Mouse (Mus musculus): ENCODE data around the gene Col8a2. TPM values are rescaled to one million over a fixed set of nuclear protein-coding genes. Genes with fewer than 3 reads are reported as not detected.
A peak's percentile ranks its signal among the peaks of the same experiment; 100 is the strongest.

Gene Col8a2
- polyA plus RNA-seq, 1 experiment from 2014 or later: 5.8 TPM

GRCm38 (mm10) chr4:126251655-126252254 lies 34.8 kb upstream of the Col8a2 start:
- Histone ChIP-seq H3K9me3 (ENCODE audit: control insufficient read depth, low read length) (no peaks in the 10 kb centered on the region), H3K27me3 (replicated peaks; ENCODE audit: control insufficient read depth, insufficient read depth, low read length) (no peaks in the 10 kb centered on the region), H3K36me3 (ENCODE audit: control insufficient read depth, insufficient read depth, low read length) (no peaks in the 10 kb centered on the region), H3K4me1 (ENCODE audit: control insufficient read depth, insufficient read depth, low read depth, low read length) (peaks cover 48% of the 10 kb centered on the region), H3K4me3 (ENCODE audit: low read length) (no peak overlapping the region), H3K27ac (ENCODE audit: low read depth, low read length) (peak overlapping the region; percentile 3; the same call in 1 of the 2 replicates), H3K4me2 (ENCODE audit: low read length) (0 out of 2 replicates have a peak overlapping the region, but pooled peaks have one; percentile 17), H3K9ac (ENCODE audit: low read depth, low read length) (0 out of 2 replicates have a peak overlapping the region, but pooled peaks have one; percentile 23)
- ATAC-seq: no peak
- WGBS: 67% methylated on average over 11 of the region's 11 CpGs

- ATAC-seq: no peak
- Histone ChIP-seq H3K27ac (ENCODE audit: low read depth, low read length) (peak overlapping the region; percentile 25; the same call in 1 of the 2 replicates), H3K36me3 (ENCODE audit: control insufficient read depth, insufficient read depth, low read length) (no peaks in the 10 kb centered on the region), H3K4me1 (ENCODE audit: control insufficient read depth, insufficient read depth, low read depth, low read length) (peaks cover 55% of the 10 kb centered on the region), H3K27me3 (replicated peaks; ENCODE audit: control insufficient read depth, insufficient read depth, low read length) (no peaks in the 10 kb centered on the region), H3K9me3 (ENCODE audit: control insufficient read depth, low read length) (no peaks in the 10 kb centered on the region), H3K9ac (ENCODE audit: low read depth, low read length) (peak overlapping the region; percentile 47), H3K4me2 (ENCODE audit: low read length) (peak overlapping the region; percentile 27), H3K4me3 (ENCODE audit: low read length) (no peak overlapping the region; the same call in 1 of the 2 replicates)
- WGBS: 61% methylated on average over 17 of the region's 17 CpGs
These were observed 34.0 kb upstream of the Col8a2 start for GRCm38 (mm10) chr4:126252411-126253237.

- H3K27ac ChIP-seq (ENCODE audit: low read depth, low read length): no peak overlapping the region
- H3K4me2 ChIP-seq (ENCODE audit: low read length): peak overlapping the region; percentile 94
- H3K36me3 ChIP-seq (ENCODE audit: control insufficient read depth, insufficient read depth, low read length): no peaks in the 10 kb centered on the region
- H3K9ac ChIP-seq (ENCODE audit: low read depth, low read length): peak overlapping the region; percentile 23; the same call in 1 of the 2 replicates
- 69% methylated on average over 14 of the region's 14 CpGs for WGBS
- peak overlapping the region; percentile 96 for H3K4me3 ChIP-seq (ENCODE audit: low read length)
- no peaks in the 10 kb centered on the region for H3K27me3 ChIP-seq (replicated peaks; ENCODE audit: control insufficient read depth, insufficient read depth, low read length)
- no peaks in the 10 kb centered on the region for H3K9me3 ChIP-seq (ENCODE audit: control insufficient read depth, low read length)
- no peak for ATAC-seq
- peaks cover 48% of the 10 kb centered on the region for H3K4me1 ChIP-seq (ENCODE audit: control insufficient read depth, insufficient read depth, low read depth, low read length)
These were observed 32.8 kb upstream of the Col8a2 start for GRCm38 (mm10) chr4:126253637-126254272.

GRCm38 (mm10) chr4:126254315-126255112 lies 32.1 kb upstream of the Col8a2 start:
- Histone ChIP-seq H3K4me1 (ENCODE audit: control insufficient read depth, insufficient read depth, low read depth, low read length) (peaks cover 53% of the 10 kb centered on the region), H3K9ac (ENCODE audit: low read depth, low read length) (peak overlapping the region; percentile 83), H3K4me3 (ENCODE audit: low read length) (peak overlapping the region; percentile 96), H3K27ac (ENCODE audit: low read depth, low read length) (peak overlapping the region; percentile 93), H3K4me2 (ENCODE audit: low read length) (peak overlapping the region; percentile 94), H3K27me3 (replicated peaks; ENCODE audit: control insufficient read depth, insufficient read depth, low read length) (no peaks in the 10 kb centered on the region), H3K36me3 (ENCODE audit: control insufficient read depth, insufficient read depth, low read length) (no peaks in the 10 kb centered on the region), H3K9me3 (ENCODE audit: control insufficient read depth, low read length) (no peaks in the 10 kb centered on the region)
- peak; percentile 31 for ATAC-seq
- WGBS: 17% methylated on average over 9 of the region's 9 CpGs

- under 1% methylated on average over 50 of the region's 50 CpGs for WGBS
- Histone ChIP-seq H3K4me3 (ENCODE audit: low read length) (peak overlapping the region; percentile 96), H3K27ac (ENCODE audit: low read depth, low read length) (peak overlapping the region; percentile 93), H3K4me2 (ENCODE audit: low read length) (peak overlapping the region; percentile 94), H3K9me3 (ENCODE audit: control insufficient read depth, low read length) (no peaks in the 10 kb centered on the region), H3K36me3 (ENCODE audit: control insufficient read depth, insufficient read depth, low read length) (no peaks in the 10 kb centered on the region), H3K27me3 (replicated peaks; ENCODE audit: control insufficient read depth, insufficient read depth, low read length) (no peaks in the 10 kb centered on the region), H3K4me1 (ENCODE audit: control insufficient read depth, insufficient read depth, low read depth, low read length) (peaks cover 58% of the 10 kb centered on the region), H3K9ac (ENCODE audit: low read depth, low read length) (peak overlapping the region; percentile 83)
- ATAC-seq: peak; percentile 25
These were observed 31.2 kb upstream of the Col8a2 start for GRCm38 (mm10) chr4:126255113-126256001.

GRCm38 (mm10) chr4:126256131-126256791 lies 30.3 kb upstream of the Col8a2 start, which contains the start of gene Map7d1:
Gene Map7d1, minus strand, starts transcription at chr4:126256343.
- H3K36me3 ChIP-seq (ENCODE audit: control insufficient read depth, insufficient read depth, low read length): no peaks in the 10 kb centered on the region
- H3K9ac ChIP-seq (ENCODE audit: low read depth, low read length): peak within 1 kb of the TSS; percentile 83
- no peaks in the 10 kb centered on the region for H3K9me3 ChIP-seq (ENCODE audit: control insufficient read depth, low read length)
- WGBS: under 1% methylated on average over 34 of the region's 59 CpGs
- peak within 1 kb of the TSS; percentile 93 for H3K27ac ChIP-seq (ENCODE audit: low read depth, low read length)
- peak; percentile 87 for ATAC-seq
- H3K4me3 ChIP-seq (ENCODE audit: low read length): peak within 1 kb of the TSS; percentile 96
- H3K4me2 ChIP-seq (ENCODE audit: low read length): peak within 1 kb of the TSS; percentile 94
- H3K27me3 ChIP-seq (replicated peaks; ENCODE audit: control insufficient read depth, insufficient read depth, low read length): no peaks in the 10 kb centered on the region
- peaks cover 54% of the 10 kb centered on the region for H3K4me1 ChIP-seq (ENCODE audit: control insufficient read depth, insufficient read depth, low read depth, low read length)

- peaks cover 44% of the 10 kb centered on the region for H3K4me1 ChIP-seq (ENCODE audit: control insufficient read depth, insufficient read depth, low read depth, low read length)
- peak overlapping the region; percentile 96 for H3K4me3 ChIP-seq (ENCODE audit: low read length)
- peak overlapping the region; percentile 83 for H3K9ac ChIP-seq (ENCODE audit: low read depth, low read length)
- no peaks in the 10 kb centered on the region for H3K27me3 ChIP-seq (replicated peaks; ENCODE audit: control insufficient read depth, insufficient read depth, low read length)
- H3K9me3 ChIP-seq (ENCODE audit: control insufficient read depth, low read length): no peaks in the 10 kb centered on the region
- WGBS: 3% methylated on average over 26 of the region's 26 CpGs
- no peak for ATAC-seq
- peak overlapping the region; percentile 94 for H3K4me2 ChIP-seq (ENCODE audit: low read length)
- no peaks in the 10 kb centered on the region for H3K36me3 ChIP-seq (ENCODE audit: control insufficient read depth, insufficient read depth, low read length)
- H3K27ac ChIP-seq (ENCODE audit: low read depth, low read length): peak overlapping the region; percentile 93
These were observed 29.4 kb upstream of the Col8a2 start for GRCm38 (mm10) chr4:126256967-126257881.

All from hindbrain, embryonic 16.5 days (tissue).